In the genomic region with DNA sequence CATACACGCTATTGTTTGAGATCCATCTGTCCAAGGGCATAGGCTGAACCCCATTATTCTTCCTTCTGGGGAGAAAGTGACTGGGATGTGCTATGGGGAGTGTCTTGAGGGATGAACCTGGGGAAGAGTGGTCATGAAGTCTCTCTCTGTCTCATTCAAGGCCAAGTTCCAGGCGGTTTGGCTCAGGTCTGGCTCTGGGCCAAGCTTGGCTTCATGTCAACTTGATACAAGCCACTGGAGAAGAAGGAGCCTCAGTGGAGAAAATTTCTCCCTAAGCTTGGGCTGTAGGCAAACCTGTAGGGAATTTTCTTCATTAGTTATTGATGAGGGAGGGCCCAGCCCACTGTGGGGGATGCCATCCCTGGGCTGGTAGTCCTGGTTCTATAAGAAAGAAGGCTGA, we compare ENCODE assay signal across 8 mouse cellular contexts. TPM values are rescaled to one million over a fixed set of nuclear protein-coding genes. Genes with fewer than 3 reads are reported as not detected.
DNase-seq lines count a peak whose midpoint lies in the region.

No protein-coding gene starts in this region.

- intact Hi-C loops in heart, postnatal 25 days (cut with DNase I), result no loop called here

- DNase-seq in heart, adult 18-20 months, result peak; percentile 24 to 43
- DNase-seq in heart, postnatal 25 days (ENCODE audit: low spot score), result no peak
- peak; percentile 46 to 67 for DNase-seq in right cerebral cortex, postnatal 10 days (ENCODE audit: low spot score in 2 of 2)
- no peak for DNase-seq in right cerebral cortex, adult 18-20 months
- peak; percentile 73 for DNase-seq in cerebellum, postnatal 36 days
- DNase-seq in right cerebral cortex, postnatal 4 days, result peak; percentile 61
- DNase-seq in c-Kit-positive CD71-positive TER-119-positive erythroid progenitor cells, embryonic 14.5 days (ENCODE audit: low spot score), result no peak
- DNase-seq in thymus, postnatal 10 days (ENCODE audit: low spot score in 2 of 2), result no peak

RNA-seq across cellular contexts. Expression of a gene that starts 48.0 kb away (rescaled TPM):
- 1 to 10 TPM; 4.0 to 4.1 TPM for total RNA-seq in heart, adult 18-20 months (2021)
- 1 to 10 TPM; 3.5 to 4.1 TPM for total RNA-seq in heart, postnatal 25 days (2021)

Comparison
In these comparisons a context has a peak if more than half of its experiments do, and no peak if none do; other contexts are left out.
1. DNase-seq: peak in heart, adult 18-20 months (2 of 2), right cerebral cortex, postnatal 10 days (2 of 2), cerebellum, postnatal 36 days (2 of 2) and right cerebral cortex, postnatal 4 days (single experiment); none in heart, postnatal 25 days (single experiment), right cerebral cortex, adult 18-20 months (single experiment), c-Kit-positive CD71-positive TER-119-positive erythroid progenitor cells, embryonic 14.5 days (single experiment) and thymus, postnatal 10 days (0 of 2).